Mouse (Mus musculus) heart, adult 11 months (tissue): ENCODE data around the gene Dst.
A peak's percentile ranks its signal among the peaks of the same experiment; 100 is the strongest.

ENCODE experiments used
- DNase-seq: peaks from one replicate; pipeline ENCODE4 v3.0.0; 2022

The Dst gene

DNA sequence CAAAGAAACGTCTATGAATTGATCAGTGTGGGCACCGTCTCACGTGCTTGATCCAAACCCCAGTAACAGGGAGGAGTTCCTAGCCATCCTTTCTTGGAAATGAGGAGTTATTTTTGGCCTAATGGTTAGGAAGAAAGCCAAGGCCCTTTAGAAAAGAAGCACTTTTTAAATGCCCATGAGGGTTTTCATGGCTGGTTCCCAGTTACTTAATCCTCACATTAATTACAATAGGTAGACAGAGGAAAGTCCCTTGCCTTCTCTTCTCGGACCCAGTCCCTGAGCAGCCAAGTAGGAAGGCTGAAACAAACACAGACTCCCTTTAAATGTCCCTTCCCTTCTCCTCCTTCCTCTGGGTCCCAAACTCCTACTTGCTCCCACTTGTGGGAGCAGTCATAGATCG is 396.2 kb downstream of the Dst start:
- peak; percentile 76 for DNase-seq

DNA sequence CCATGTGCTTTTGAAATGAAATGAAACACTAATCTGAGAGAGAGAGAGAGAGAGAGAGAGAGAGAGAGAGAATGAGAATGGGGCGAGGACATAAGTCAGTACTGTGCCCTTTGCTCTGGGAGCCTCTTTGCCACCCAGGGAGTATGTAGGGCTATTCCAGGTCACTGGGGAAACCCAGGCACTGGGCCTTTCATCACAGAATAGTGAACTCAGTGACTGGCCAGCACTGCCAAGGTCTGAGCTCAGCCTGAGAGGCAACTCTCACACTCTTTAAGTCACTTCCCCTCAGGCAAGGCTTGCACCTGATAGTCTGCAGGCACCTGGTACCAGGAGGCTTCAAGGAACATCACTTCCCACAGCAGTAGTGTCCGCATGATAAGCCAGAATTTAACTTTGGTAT is 398.7 kb downstream of the Dst start:
- DNase-seq: peak; percentile 73

DNA sequence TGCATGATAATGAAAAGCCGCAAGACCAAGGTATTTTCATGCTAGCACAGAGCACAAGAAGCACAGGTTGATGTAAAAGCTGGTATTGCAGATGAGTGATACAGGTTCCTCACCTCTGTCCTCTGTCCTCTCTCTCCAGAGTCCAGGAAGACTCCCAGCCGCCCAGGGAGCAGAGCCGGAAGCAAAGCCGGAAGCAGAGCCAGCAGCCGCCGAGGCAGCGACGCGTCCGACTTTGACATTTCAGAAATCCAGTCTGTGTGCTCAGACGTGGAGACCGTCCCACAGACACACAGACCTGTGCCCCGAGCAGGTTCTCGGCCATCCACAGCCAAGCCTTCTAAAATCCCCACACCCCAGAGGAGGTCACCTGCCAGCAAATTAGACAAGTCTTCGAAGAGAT is 399.2 kb downstream of the Dst start:
- DNase-seq: peak; percentile 83

DNA sequence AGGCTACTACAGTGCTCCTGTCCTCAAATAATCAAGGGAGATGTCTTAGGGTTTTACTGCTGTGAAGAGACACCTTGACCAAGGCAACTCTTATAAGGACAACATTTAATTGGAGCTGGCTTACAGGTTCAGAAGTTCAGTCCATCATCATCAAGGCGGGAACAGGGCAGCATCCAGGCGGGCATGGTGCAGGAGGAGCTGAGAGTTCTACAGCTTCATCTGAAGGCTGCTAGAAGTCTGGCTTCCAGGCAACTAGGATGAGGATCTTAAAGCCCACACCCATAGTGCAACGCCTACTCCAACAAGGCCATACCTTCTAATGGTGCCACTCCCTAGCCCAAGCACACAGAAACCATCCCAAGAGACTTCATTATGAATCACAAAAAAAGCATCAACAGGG is 400.8 kb downstream of the Dst start:
- DNase-seq: peak; percentile 55

GRCm38 (mm10) chr1:34309396-34309795 is 401.4 kb downstream of the Dst start:
- DNase-seq: peak; percentile 87

- peak; percentile 94 for DNase-seq
Observed at GRCm38 (mm10) chr1:34310532-34311250, 402.7 kb downstream of the Dst start.

DNA sequence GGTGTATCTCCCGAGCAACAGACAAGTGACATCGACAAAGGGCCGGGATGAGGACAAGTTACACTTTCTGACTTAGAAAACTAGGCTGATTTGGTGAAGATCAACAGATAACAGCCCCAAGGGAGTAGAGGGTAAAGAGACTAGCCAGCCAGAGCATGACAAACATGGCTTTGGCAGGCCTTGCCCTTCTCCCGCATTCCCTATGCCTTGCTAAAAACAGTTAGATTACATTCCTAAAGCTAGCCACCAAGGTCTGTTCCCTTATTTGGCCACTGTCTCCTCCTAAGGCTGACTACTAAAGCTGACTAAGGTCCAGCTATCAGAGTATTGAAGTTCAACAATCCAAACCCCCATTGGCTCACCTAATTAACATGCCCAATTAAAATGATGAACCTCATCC is 404.8 kb downstream of the Dst start:
- peak; percentile 85 for DNase-seq

DNA sequence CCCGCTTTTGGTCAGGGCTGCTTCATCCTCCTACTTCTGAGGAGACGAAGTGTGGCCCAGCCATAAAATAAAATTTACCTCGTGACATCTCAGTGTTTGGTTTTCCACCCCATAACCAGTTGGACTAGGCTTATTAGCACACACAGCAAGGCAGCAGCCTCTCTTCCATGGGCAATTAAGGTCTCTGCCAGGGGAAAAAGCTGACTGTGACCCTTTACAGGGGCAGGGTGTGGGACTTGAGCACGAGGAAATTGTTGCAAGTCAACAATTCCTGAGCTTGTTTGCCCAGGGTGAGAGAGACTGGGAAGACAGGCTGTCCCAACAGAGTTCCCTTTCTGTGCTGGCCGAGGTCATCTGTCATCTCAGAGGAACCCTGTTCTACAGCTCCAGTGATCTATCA is 407.4 kb downstream of the Dst start:
- peak; percentile 89 for DNase-seq

DNA sequence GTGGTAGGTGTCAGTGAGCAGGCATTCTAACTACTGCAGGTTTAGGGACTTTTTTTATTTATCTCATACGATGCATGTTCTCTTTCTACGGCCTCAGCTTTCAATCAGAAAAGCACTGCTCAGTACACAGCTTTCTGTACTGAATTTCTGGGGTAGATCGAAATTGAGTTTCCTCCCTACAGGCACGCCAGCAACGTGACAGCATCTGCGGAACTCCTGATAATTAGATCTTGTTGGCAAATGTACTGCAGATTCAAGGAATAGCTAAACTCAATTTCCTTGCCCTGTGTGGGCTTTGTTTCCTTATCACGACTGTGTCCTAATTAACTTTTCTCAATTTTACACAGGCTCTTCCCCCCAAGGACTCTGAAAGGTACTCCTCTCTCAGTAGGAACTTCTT is 416.2 kb downstream of the Dst start:
- peak; percentile 43 for DNase-seq

- peak; percentile 92 for DNase-seq
Observed at GRCm38 (mm10) chr1:34328606-34329005, 420.6 kb downstream of the Dst start.

DNA sequence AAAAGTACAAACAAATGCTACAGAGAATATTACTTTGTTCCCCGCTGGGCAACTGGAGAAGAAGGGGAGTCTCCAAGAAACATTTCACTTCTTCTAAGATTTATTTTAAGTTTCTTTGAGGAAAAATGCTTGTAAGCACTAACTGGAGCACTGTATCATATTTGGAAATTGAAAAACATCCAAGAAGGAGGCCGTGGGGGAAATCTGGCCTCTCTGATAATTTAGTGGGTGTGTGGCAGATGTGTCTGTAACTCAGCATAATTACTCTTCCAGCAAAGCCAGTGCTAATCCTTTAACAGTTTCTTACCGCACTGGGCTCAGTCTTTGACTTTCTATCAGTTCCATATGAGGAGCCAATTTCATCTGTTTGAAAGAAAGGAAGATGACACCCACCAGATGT is 423.7 kb downstream of the Dst start:
- no peak for DNase-seq
